Mouse (Mus musculus) thymus, postnatal 0 days (tissue): ENCODE measurements around the gene Ccnb1ip1. TPM values are rescaled to one million over a fixed set of nuclear protein-coding genes. Genes with fewer than 3 reads are reported as not detected.

Experiments used
- DNase-seq: peaks from one replicate; pipeline ENCODE4 v3.0.0-alpha.2; 2015; ENCODE audit warnings: low spot score
- polyA plus RNA-seq: library from polyadenylated mRNA; unstranded; fragments of >200 nt; fragmentation: Nextera tagmentation; extraction: Ambion mirVana; gene quantifications from 2 replicates; pipeline ENCODE4 v1.2.1, GENCODE M21; 2015

Ccnb1ip1 gene
- polyA plus RNA-seq, 1 experiment from 2014 or later = not detected

DNA sequence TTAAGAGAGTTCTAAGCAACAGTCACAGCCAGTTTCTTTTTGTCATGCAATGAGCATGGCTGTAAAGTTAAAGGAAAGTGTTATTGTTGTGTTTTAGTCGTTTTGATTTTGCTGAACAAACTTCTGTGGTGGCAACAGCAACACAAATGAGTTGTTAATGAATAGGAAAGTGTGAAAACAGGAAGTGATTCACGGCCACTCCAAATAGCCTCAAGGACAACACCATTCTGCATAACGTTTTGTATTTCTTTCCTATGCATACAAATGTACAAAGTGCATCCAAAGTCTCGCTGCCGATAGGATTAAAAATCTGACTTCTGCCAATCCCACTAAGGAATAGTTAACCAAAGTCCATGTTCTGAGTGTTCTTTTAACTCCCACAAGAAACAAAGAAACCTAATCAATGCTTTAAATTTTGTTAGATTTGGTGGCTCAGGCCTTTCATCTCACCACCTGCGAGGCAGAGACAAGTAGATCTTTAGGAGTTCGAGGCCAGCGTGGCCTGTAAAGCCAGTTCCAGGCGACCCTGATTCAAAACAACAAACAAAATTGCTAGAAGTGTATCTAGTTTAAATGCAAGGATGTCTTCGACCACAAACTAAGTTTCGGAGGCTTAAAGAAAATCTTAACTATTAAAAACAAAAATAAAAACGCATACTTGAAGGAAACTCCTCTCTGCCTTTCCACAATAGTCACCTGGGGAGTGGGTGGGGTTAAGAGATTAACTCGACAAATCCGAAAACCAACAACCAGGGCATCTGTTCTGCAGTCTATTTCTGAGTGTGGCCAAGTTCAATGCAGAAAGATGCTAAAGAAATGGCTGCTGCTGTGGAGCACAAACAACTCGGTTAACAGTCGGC is 22.9 kb downstream of the Ccnb1ip1 start:
- no peak for DNase-seq

DNA sequence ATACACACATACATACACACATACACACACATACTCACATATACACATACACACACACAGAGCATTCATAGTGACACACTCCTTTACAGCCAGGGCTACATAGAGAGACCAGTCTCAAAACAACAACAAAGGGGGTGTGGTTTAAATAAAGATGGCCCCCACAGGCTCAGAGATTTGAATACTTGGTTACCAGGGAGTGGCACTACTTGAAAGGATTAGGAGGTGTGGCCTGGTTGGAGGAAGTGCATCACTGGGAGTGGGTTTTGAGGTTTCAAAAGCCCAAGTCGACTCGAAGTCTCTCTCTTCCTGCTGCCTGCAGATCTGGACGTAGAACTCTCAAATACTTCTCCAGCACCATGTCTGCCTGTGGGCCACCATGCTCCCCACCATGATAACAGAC is 25.4 kb downstream of the Ccnb1ip1 start:
- DNase-seq = no peak

DNA sequence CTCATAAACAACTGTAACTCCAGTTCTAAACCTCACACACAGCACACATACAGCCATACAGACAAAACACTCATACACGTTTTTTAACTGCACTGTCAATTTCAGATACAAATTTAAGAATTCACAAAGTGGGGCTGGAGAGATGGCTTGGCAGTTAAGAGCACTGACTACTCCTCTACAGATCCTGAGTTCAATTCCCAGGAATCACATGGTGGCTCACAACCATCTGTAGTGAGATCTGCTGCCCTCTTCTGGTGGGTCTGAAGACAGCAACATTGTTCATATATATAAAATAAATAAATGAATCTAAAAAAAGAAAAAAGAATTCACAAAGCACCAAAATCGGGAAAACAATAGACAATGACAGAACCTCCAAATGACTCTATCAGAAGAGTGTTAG is 36.2 kb downstream of the Ccnb1ip1 start:
- DNase-seq = no peak

DNA sequence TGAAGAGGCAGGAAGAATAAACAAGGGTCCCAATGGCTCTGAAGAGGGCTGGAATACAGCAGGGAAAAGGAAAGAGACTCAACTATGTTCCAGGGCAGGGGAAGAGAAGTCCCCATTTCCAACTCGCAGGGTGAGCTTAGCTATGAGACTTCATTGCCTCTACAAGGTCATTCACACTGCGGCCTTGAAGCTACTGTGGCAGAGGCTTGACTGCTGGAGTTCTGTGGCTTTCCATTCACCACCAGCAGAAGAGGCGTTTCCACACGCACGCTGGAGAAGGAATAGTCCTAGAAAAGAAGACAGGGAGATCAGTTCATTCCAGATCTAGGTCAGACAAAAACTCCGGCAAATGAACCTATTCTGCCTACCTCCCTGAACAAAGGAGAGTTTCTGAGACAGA is 41.8 kb downstream of the Ccnb1ip1 start:
- no peak for DNase-seq

DNA sequence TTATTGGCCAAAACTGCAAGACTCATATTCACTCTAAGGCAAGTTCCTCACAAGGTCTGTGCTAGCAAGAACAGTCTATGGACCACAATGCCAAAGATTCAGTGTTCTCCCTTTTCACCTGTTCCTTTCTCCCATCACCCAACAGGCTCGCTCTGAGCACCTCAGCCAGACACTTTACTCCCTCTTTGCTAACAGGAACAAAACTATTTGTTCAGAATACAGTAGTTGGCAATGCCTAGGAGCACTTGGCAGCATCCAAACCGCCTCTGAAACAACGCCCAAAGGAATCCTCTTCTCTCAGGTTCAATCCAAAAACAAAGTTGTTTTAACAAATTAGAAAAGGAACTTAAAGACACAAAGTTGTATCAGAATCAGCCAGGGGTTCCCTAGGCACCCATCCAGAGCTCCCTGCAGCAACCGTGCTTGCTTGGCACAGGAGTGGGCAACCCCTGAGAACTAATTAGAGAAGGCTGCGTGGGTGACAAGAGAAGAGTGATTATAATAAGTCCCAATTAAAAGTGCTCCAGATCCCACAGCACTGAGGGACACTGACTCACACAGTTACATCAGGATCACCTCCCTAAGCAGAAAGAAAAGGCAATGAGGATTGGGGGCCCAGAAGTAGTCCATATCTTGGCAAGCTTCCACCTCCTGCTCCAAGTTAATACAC is 49.0 kb downstream of the Ccnb1ip1 start:
- no peak for DNase-seq

DNA sequence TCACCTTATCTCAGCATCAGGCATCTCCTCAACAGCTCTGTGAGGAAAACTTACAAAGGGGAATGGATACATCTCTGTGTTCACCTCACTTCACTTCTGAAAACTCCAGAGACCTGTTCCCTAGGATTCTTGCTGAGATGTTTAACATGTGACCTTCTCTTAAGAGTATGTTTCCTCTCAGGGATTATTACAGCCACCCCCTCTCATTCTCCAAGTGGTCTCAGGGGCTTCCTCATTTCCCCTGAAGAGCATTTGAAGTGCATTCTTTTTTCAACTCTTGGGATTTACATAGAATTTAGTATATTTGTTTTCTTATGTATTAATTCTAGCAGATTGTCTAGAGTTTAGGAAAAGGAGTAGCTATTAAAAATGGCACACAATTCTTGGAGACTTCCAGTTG is 62.5 kb downstream of the Ccnb1ip1 start, which contains the start of gene Olfr749:
Olfr749 (minus strand) TSS at position 101 of the 400 bp plus-strand sequence.
- DNase-seq = no peak

DNA sequence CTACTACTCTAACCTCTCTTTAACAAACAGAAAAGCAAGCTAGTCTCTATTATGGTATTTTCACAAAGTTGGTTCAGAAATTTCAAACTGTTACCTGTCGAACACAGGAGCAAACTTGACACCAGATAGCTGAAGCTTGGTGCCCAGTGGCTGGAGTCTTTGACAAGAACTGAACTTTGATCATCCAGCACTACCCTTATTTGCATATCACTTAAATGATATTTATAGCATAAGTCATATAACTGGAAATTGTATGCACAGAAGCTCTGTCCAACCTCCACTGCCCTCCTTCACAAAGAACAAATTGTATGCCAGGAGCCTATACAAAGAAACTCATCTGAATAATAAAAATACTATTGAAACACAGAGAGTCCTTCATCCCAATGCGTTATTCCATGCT is 65.9 kb downstream of the Ccnb1ip1 start:
- no peak for DNase-seq

DNA sequence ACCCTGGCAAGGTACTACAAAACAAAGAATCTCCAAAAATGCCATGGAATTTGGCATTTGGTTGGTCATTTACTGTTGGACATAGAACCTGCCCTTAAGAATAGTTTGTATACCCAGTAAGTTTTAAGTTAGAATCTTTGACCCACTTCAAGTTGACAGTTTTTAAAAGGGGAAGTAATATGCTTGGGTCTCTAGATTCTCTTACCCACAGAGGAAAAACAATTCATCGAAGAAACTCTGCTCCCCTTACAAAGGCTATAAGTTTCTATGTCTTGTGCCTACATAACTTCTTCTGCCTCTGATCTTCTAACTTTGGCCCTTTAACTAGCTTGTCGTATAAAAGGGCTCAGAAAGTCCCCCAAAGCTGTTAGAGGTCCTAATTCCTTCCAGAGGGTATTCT is 67.2 kb downstream of the Ccnb1ip1 start:
- DNase-seq = no peak

Other genes with a start within 250 kb of the Ccnb1ip1 start
- not detected in 2 replicates for gene Olfr744, start 192.9 kb downstream of the Ccnb1ip1 start, polyA plus RNA-seq
- gene Olfr745, start 168.3 kb downstream of the Ccnb1ip1 start, polyA plus RNA-seq = not detected in 2 replicates
- gene Olfr746, start 160.6 kb downstream of the Ccnb1ip1 start, polyA plus RNA-seq = not detected in 2 replicates
- gene Olfr747, start 114.5 kb downstream of the Ccnb1ip1 start, polyA plus RNA-seq = not detected in 2 replicates
- gene Olfr748, start 100.4 kb downstream of the Ccnb1ip1 start, polyA plus RNA-seq = not detected in 2 replicates
- not detected in 2 replicates for gene Olfr749, start 62.6 kb downstream of the Ccnb1ip1 start, polyA plus RNA-seq
- gene Ttc5, start 22.2 kb downstream of the Ccnb1ip1 start, polyA plus RNA-seq = 72.4 and 80.8 TPM in 2 replicates
- 54.8 and 58.9 TPM in 2 replicates for gene Parp2, start 109 bp upstream of the Ccnb1ip1 start, polyA plus RNA-seq
- gene Tep1, start 62.8 kb upstream of the Ccnb1ip1 start, polyA plus RNA-seq = 10.7 and 11.2 TPM in 2 replicates
- 0.18 and 0.30 TPM in 2 replicates for gene Klhl33, start 89.8 kb upstream of the Ccnb1ip1 start, polyA plus RNA-seq
- gene Osgep, start 117.2 kb upstream of the Ccnb1ip1 start, polyA plus RNA-seq = 111 and 123 TPM in 2 replicates
- 165 and 184 TPM in 2 replicates for gene Apex1, start 117.2 kb upstream of the Ccnb1ip1 start, polyA plus RNA-seq
- 42.3 and 45.5 TPM in 2 replicates for gene Pip4p1, start 123.1 kb upstream of the Ccnb1ip1 start, polyA plus RNA-seq
- gene Pnp, start 123.3 kb upstream of the Ccnb1ip1 start, polyA plus RNA-seq = 54.2 and 60.6 TPM in 2 replicates
- gene Gm49342, start 136.8 kb upstream of the Ccnb1ip1 start, polyA plus RNA-seq = not detected in 2 replicates
- 0.69 and 1.1 TPM in 2 replicates for gene Pnp2, start 148.3 kb upstream of the Ccnb1ip1 start, polyA plus RNA-seq
- 0.22 TPM in 1 of 2 replicates, not detected in the other for gene Rnase10, start 200.0 kb upstream of the Ccnb1ip1 start, polyA plus RNA-seq
- not detected in 2 replicates for gene Rnase9, start 234.1 kb upstream of the Ccnb1ip1 start, polyA plus RNA-seq
- gene Rnase11, start 242.4 kb upstream of the Ccnb1ip1 start, polyA plus RNA-seq = not detected in 2 replicates
- gene Rnase12, start 249.9 kb upstream of the Ccnb1ip1 start, polyA plus RNA-seq = 0.33 and 0.36 TPM in 2 replicates